Mouse (Mus musculus): ENCODE measurements around the gene Abca7.
"Not testable (repeated sequence)": the region's sequence is repeated elsewhere in the genome, so short reads cannot be mapped to it uniquely, and the experiment has no call there.

Gene Abca7

DNA sequence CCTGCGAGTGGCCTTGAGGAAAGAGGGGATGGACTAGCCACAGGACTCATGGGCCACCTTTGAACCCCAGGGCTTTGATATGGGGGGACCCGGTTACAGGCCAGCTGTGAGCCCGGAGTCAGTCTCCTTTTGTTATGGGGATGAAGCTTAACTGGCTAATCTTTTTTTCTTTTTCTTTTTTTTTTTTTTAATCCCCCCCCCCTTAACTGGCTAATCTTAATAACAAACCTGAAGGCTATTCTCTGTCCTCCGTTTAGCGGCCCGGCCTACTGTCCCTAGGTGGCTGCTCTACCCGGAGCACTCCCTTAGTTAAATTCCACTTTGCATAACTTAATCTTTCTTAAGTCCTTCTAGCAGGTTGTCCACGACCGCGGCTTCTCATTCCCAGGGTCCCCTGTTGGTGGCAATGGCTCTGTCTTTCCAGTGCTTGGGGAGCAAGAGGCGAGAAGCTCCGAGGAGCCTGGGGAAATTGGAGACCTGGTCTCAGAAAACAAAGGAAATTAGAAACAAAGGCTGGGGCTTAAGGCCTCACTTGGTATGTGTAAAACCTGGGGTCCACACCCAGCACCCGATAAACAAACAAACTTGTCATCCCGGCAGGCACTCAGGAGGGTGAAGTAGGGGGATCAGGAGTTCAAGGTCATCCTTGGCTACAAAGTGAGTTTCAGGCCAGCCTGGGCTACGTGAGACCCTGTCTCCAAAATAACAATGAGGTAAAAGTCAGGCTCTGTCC lies 54.8 kb downstream of the Abca7 start:
- DNase-seq, result no peak

GRCm38 (mm10) chr10:80051618-80052373 lies 55.5 kb downstream of the Abca7 start:
- DNase-seq, result no peak

- no peak for DNase-seq
Observed at GRCm38 (mm10) chr10:80052374-80052764, 56.1 kb downstream of the Abca7 start.

DNA sequence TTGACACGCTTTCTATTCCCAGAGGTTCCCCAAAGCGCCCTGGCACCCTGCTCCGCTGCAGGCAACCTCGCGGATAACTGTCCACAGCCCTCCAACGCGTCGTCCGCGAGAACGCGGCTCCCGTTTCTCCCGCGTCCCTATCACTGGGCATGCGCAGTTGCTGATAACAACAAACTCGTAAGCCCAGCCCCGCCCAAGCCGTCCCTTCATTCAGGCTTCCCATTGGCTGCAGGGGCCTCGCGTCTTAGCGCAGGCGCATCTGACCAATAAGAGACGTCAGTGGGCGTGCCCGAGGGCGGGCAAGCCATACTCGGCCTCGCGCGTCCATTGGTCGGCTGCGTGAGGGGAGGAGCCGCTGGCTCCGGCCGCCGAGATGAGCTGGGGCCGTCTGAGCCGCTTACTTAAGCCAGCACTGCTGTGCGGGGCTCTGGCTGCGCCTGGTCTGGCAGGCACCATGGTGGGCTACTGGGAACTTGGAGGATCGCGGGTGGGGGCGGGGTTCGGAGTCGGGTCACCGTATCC lies 57.0 kb downstream of the Abca7 start:
- peak; percentile 99 for DNase-seq

- DNase-seq, result peak; percentile 64
Observed at GRCm38 (mm10) chr10:80053831-80054815, 57.8 kb downstream of the Abca7 start.

DNA sequence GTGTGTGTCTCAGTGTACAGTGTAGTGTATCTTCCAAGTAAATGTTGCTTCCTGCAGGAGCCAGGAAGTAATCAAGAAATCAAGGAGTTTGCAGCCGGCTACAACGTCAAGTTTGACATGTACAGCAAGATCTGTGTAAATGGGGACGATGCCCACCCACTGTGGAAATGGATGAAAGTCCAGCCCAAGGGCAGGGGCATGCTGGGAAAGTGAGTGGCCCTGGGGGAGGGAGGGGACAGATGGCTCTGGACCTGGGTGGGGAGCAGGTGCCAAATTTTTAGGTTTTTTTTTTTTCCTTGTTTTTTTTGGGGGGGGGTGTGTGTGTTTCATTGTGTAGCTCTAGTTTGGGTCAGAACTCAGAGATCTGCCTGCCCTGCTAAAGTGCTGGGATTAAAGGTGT lies 58.6 kb downstream of the Abca7 start:
- DNase-seq, result not testable (repeated sequence)

DNA sequence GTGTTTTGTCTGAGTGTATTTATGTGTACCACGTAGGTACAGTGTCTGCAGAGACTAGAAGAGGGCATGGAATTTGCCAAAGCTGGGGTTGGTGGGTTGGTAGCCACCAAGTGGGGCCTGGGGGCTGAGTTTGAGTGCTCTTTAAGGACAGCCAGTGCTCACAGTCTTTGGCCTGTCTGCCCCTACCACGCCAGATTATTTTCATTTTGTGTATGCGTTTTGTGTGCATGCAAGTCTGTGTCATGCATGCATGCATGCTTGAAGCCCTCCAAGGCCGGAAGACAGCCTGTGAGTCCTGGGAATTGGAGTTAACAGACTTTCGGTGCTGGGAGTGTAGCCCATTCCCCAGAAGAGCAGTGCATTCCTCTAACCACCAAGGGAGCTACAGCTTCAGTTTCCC lies 59.1 kb downstream of the Abca7 start:
- DNase-seq, result no peak

DNA sequence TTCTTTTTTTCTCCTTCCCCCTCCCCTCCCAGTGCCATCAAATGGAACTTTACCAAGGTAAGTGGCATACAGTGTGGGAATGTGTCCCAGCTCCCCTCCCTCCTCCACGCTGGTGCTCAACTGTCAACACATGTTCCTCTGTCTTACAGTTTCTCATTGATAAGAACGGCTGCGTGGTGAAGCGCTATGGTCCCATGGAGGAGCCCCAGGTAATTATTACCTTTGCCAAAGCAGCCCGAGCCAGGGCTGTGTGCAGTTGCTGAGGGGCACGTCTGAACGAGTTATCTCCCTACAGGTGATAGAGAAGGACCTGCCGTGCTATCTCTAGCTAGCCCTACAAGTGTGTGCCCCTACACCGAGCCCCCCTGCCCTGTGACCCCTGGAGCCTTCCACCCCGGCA lies 59.6 kb downstream of the Abca7 start:
- DNase-seq, result no peak

GRCm38 (mm10) chr10:80056506-80056905 lies 60.2 kb downstream of the Abca7 start:
- DNase-seq, result no peak

DNA sequence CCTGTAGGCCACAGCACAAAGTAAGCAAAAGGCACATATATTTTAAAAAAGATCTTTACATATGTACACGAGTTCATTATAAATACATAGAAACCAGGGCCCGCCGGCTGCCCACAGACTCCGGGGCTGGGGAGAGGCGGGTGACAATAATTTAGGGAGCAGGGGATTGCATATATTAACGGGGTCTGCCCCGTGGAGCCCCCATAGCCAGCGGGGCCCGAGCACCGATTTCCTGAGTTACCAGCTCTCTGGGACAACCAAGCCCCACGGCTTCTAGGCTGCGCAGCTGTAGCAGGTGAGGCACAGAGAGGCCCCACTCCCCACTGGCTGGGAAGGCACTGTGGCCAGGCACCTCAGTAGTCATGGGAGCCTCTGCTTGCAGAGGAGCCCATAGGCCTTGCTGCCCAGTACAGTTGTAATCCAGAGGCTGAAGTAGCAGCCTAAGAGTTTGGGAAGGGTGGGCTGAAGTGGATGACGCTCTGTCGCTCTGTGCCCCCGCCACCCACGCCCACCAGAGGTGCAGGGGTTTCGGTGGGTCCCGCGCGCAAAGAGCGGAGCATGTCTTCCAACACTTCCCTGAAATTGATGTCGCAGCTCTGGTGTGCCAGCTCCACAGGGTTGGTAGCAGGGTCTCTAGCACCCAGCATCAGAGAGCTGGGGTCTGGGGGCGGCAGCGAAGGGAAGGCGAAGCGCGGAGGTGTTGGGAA lies 60.8 kb downstream of the Abca7 start:
- no peak for DNase-seq

DNA sequence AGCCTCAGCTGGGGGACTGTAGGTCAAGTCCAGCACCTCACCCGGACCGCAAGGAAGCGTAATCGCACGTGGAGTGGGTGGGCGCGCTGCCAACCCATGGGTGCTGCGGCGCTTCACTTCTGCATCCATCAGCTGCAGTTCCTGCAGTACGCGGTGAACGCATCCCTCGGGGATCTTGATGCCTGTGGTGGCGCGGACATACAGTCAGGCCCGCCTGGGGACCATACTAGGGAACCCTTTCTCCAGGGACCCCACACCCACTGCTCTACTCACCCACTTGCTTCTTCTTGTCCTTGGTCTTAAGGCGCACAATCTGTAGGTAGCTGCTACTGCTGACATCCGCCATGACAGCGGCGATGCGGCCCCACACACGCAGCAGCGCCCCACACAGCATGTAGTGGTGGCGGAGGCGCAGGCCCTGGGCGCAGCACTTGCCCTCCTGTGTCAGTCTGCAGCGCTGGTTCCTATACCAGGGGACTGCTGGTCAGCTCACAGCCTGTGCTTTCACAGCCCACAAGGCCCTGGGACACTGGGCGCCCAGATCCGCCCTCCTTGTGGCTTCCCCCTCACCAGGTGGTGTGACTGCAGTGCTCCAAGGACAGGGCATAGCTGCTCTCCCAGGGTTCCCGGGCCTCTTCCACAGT lies 61.5 kb downstream of the Abca7 start:
- no peak for DNase-seq

DNA sequence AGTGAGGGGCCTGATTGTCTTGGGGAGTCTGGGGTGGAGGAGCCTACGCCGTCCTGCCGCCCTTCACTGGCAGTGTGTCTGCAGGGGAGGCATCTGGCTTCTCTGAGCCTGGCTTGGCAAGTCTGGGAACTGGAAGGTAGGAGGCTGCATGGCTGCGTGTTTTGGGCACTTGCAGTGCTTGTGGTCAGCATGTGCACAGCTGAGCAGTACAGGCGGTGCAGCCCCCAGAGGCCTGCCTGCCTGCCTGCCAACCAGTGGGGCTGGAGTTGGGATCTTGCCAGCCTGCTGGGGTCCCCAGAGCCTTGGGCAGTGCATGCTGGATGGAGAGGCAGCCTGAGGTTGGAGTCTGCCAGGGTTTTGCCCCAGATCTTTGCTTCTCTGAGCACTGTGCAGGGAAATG lies 66.8 kb downstream of the Abca7 start:
- DNase-seq, result no peak

DNA sequence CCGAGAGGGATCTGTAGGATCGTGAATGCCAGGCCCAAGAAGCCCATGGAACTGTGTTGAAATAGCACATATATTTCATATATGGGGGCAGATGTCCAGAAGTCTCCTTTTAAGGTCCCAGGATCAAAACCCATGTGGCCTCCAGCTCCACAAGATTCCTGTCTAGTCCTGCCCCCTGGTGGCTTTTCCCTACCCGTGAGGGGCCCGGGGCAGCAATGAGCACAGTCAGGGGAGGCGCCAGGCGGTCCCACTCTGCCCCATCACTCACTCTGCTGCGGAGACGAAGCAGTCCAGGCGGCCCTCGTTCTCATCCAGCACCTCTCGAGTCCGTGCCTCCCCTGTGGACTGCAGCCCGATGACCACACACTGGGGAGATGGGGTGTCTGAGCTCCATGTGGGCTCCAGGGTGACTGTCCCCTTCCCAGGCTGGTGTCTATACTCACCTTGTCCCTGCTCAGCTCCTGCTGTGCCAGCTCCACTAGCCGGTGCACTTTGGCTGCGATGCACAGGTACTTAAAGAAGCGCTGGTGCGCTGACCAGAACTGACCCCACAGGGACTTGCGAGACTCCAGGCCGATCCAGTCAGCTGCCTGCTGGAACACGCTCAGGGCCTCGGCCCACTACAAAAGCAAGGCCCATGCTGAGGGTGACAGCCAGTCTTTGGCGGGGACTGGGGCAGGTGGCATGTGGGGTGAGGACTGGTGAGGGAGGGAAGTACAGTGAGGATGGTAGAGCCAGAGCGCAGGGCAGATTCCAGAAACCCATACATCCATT lies 67.8 kb downstream of the Abca7 start:
- DNase-seq, result no peak
